Mouse (Mus musculus) activated CD4-positive, CD25-positive, alpha-beta regulatory T cell, adult 9 weeks (primary cell): Measurements from ENCODE around the gene Gm20403. TPM values are rescaled to one million over a fixed set of nuclear protein-coding genes. Genes with fewer than 3 reads are reported as not detected.

Experiments
- polyA plus RNA-seq: library from polyadenylated mRNA; unstranded; fragments of 100-300 nt; shearing (Covaris generic); gene quantifications from one replicate; pipeline ENCODE4 v1.2.1, GENCODE M21; 2017

Gene Gm20403
- polyA plus RNA-seq, result not detected

DNA sequence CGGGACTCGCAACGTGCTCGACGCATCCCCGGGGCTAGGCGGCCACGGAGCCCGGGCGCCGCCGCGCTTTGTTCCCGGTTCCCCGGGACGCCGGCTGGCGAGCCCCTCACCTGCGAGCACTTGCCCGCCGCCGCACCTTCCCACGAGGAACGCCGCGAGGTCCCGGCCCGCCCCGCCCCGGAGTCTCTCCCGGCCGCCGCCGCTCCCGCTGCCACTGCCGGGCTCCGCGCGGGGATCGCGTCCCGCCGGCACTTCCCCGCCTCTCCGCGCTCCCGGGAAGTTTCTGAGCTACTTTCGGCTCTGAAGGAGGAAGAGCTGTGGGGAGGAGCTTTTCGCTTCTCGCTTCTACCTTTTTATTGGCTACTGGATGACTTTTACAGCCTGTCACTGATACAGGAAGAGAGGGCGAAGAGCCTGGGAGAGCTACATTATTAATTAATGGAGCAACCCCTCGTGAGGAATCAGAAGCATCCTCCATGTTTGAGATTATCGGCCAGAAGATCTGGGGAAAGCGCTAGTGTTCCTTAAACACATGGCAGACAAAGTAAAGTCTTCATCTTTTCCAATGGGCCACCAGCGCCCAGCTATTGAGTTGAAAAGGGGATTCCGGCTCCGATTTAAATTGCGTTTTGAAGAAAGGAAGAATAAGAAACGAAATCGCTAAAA, at the start of gene Gm20403:
Gene Gm20403, minus strand, starts transcription at position 478 of the 666 bp plus-strand sequence.

DNA sequence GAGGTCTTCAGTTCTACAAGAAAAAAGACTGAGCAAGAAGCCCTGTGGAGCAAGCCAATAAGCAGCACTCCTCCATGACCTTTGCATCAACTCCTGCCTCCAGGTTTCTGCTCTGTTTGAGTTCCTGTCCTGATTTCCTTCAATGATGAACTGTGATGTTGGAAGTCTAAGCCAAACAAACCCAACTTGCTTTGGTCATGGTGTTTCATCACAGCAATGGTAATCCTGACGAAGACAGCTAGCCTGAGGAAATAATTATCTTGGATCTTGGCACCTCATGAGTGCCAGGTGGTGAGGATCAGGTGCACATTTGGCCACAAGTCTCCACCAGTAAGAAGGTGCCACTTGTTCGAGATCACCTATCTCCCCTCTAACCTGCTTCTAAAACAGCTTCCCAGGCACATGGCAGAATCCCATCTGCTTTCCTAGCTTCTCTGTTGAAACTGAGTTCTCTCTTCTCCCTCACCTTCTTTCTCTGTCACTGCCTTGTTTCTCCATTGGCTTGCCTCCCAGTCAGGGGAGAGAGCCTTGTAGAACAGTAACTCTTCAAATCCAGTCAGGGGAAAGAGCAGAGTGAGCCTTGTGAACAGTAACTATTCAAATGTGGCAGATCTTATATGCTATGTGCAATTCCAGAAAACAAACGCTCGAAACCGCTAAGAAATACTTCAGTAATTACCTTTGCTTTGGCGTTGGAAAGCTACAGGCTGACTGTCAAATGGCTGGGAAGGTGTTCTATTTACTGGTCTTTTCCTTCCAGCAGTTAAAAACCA, 27.5 kb upstream of the Gm20403 start, which contains the start of gene Baz1a:
Gene Baz1a, minus strand, starts transcription at position 723 of the 773 bp plus-strand sequence.

Other genes starting within 250 kb of the Gm20403 start
- gene Snx6, start 190.8 kb downstream of the Gm20403 start, polyA plus RNA-seq, result 128 TPM
- gene Cfl2, start 123.7 kb downstream of the Gm20403 start, polyA plus RNA-seq, result 30.1 TPM
- 16.3 TPM for gene Baz1a, start 27.8 kb upstream of the Gm20403 start, polyA plus RNA-seq
- gene 2700097O09Rik, start 93.6 kb upstream of the Gm20403 start, polyA plus RNA-seq, result 19.3 TPM
- gene Srp54a, start 93.7 kb upstream of the Gm20403 start, polyA plus RNA-seq, result 156 TPM
- gene Fam177a, start 137.9 kb upstream of the Gm20403 start, polyA plus RNA-seq, result 17.2 TPM
- gene Srp54b, start 168.6 kb upstream of the Gm20403 start, polyA plus RNA-seq, result 35.6 TPM
- gene 1700047I17Rik2, start 213.1 kb upstream of the Gm20403 start, polyA plus RNA-seq, result not detected
- 77.9 TPM for gene Srp54c, start 243.6 kb upstream of the Gm20403 start, polyA plus RNA-seq